Comparison of ENCODE assay signal across 19 mouse cellular contexts in genomic region chr8:108778551-108778950, GRCm38 (mm10).
"Had no signal": no experiment of that assay in that cellular context is flagged by ENCODE, and none has a peak within 500 bp of the region (broad histone marks: within the 10 kb centered on the region; RNA-seq: fewer than 3 reads in every experiment).

No protein-coding gene starts in this region.

- H3K4me2 ChIP-seq: kidney, embryonic 15.5 days; limb, embryonic 13.5 days; liver, embryonic 13.5 days; midbrain, embryonic 11.5 days; neural tube, embryonic 13.5 days; stomach, embryonic 15.5 days had no signal

- H3K27ac ChIP-seq: kidney, embryonic 15.5 days; limb, embryonic 13.5 days; liver, embryonic 13.5 days; neural tube, embryonic 13.5 days; stomach, embryonic 15.5 days had no signal

- H3K9ac ChIP-seq: kidney, embryonic 15.5 days; limb, embryonic 13.5 days; liver, embryonic 13.5 days; neural tube, embryonic 13.5 days; stomach, embryonic 15.5 days had no signal

- H3K36me3 ChIP-seq: kidney, embryonic 15.5 days; limb, embryonic 13.5 days; liver, embryonic 13.5 days; neural tube, embryonic 13.5 days; stomach, embryonic 15.5 days had no signal

- H3K4me3 ChIP-seq: kidney, embryonic 15.5 days; limb, embryonic 13.5 days; liver, embryonic 13.5 days; myocyte; neural tube, embryonic 13.5 days; stomach, embryonic 15.5 days had no signal

- H3K9me3 ChIP-seq: kidney, embryonic 15.5 days; limb, embryonic 13.5 days; liver, embryonic 13.5 days; neural tube, embryonic 13.5 days; stomach, embryonic 15.5 days had no signal

- H3K27me3 ChIP-seq: kidney, embryonic 15.5 days; limb, embryonic 13.5 days; liver, embryonic 13.5 days; stomach, embryonic 15.5 days had no signal

- DNase-seq: kidney, adult 11 months; kidney, adult 8-10 months; kidney, postnatal 10 days; kidney, postnatal 36 days; left cerebral cortex, postnatal 4 days; liver, embryonic 13.5 days; lung, adult 2 months; lung, postnatal 4 days; midbrain, embryonic 14.5 days; retina, postnatal 1 day; right cerebral cortex, postnatal 25 days; spleen, adult 18-20 months; thymus, postnatal 25 days had no signal
